Mouse (Mus musculus): ENCODE results near the gene Scn8a.

Gene Scn8a

DNA sequence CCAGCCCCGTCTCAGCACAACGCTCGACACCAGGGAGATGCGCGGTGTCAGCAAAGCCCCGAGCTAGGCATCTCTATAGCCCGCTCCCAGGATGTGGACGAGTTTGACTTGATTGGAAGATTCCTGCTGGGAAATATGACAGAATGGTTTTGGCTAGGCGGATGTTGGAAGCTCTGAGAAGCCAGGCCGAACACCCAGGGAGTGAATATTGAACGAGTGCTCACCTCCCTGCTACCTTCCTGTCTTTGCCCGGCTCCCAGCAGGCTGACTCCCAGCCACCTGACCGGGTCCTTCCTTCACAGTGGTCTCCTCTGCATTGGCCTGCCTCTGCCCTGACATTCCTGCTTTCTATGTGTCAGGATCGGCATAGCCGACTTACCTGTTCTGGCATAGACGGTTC lies 85.1 kb downstream of the Scn8a start:
- no peak for DNase-seq (ENCODE audit: low spot score)

GRCm38 (mm10) chr15:100960958-100961357 lies 91.3 kb downstream of the Scn8a start:
- DNase-seq (ENCODE audit: low spot score), result no peak

- DNase-seq (ENCODE audit: low spot score), result no peak
Measured at GRCm38 (mm10) chr15:100961561-100961960, 91.9 kb downstream of the Scn8a start.

- no peak for DNase-seq (ENCODE audit: low spot score)
Measured at GRCm38 (mm10) chr15:100971443-100971842, 101.8 kb downstream of the Scn8a start.

DNA sequence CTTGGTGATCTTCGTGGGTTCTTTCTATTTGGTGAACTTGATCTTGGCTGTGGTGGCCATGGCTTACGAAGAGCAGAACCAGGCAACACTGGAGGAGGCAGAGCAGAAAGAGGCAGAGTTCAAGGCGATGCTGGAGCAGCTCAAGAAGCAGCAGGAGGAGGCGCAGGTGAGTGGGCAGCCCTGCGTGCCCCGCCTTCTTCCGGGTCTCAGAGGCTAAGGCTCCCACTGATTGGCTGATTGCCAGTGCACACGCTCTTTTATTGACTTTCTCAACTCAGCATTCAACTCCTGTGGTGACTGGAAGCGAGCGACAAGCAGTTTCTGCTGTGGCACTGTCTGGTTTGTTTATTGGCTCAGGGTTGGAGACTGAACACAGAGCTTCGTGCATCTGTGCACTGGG lies 103.1 kb downstream of the Scn8a start:
- DNase-seq (ENCODE audit: low spot score), result peak; percentile 65

DNA sequence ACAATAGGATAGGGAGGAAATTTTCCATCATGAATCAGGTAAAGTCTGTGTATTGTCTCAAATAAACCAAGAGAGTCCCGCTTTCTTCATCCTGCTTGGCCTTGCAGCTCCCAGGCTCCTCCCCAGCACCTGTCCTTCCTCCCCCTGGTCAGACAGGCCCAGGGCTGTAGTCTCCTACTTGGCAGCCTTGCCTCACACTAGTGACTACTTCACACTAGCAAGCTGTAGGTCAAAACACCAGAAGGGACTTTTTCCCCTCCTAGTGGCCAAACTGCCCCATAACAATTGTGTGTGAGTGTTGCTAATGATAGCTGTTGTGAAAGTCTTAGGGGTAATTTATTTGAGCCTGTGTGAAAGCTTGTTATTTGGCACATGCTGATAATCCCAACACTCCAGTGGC lies 105.0 kb downstream of the Scn8a start:
- peak; percentile 23 for DNase-seq (ENCODE audit: low spot score)

GRCm38 (mm10) chr15:100983427-100984153 lies 113.9 kb downstream of the Scn8a start:
- DNase-seq (ENCODE audit: low spot score), result peak; percentile 33

DNA sequence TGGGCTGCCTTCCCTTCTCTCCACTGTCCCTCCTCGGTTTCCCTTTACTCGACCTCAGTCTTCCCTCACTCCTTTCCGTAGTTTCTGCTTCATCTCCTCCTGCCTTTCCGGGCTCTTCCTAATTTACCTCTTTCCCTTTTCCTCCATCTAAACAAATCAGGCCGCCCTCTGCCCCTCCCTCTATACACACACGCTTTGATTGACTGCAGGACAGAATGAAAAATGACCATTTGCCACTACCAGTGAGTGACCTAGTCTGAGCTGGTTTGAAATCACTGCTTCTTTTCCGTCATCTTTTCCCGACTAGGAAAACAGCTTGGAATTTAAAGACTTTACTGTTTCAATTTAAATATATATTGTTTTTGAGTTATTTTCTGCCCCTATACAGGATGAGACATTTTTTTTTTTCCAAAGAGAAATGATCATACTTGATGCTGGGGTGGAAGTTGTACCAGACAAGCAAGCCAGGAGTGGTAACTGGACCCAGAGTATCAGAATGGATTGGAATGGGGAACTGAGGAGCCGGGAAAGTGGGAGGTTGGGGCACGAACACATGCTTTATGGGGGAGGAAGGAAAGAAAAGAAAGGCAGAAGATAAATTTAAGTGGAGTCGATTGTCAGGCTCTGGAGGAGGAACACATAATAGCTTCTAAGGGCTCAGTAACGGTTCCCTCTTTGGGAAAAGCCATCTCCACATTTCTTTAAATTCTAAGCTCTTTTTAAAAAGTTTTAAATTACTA lies 114.7 kb downstream of the Scn8a start:
- no peak for DNase-seq (ENCODE audit: low spot score)

DNA sequence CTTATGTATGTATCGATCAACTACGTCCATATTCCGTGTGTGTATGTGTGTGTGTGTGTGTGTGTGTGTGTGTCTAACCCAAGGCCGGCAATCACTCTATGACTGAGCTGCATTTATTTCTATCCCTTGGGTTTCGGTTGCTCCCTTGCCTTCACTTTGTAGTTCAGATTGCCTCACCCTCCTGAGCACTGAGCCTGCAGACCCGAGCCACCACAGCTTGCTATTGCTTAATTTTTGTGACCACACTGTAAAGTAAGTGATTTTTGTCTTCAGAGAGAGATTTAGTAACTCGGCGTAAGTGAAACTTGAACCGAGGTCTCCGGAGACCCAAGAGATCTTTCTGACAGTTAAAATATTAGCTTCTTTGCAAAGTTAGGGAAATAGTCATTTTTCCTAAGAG lies 116.8 kb downstream of the Scn8a start:
- DNase-seq (ENCODE audit: low spot score), result no peak

GRCm38 (mm10) chr15:100987031-100987430 lies 117.4 kb downstream of the Scn8a start:
- no peak for DNase-seq (ENCODE audit: low spot score)

DNA sequence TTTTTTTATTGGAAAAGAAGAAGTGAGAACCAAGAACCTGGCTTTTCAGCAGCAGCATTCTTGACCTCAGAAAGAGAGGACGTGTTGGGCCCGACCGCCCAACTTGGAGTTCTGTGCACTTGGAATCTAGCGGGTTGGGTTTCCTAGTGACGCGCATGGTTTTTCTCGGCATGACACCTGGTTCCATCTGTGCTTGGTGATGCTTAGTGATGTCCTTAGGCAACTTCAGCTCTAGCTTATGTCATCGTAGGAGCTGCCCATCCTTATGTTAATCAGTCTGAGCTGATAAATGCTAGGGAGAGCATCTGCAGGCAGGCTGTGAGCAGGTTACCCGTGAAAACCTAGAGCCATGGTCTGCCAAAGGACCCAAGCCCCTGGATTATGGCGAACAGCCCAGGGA lies 120.6 kb downstream of the Scn8a start:
- DNase-seq (ENCODE audit: low spot score), result no peak

DNA sequence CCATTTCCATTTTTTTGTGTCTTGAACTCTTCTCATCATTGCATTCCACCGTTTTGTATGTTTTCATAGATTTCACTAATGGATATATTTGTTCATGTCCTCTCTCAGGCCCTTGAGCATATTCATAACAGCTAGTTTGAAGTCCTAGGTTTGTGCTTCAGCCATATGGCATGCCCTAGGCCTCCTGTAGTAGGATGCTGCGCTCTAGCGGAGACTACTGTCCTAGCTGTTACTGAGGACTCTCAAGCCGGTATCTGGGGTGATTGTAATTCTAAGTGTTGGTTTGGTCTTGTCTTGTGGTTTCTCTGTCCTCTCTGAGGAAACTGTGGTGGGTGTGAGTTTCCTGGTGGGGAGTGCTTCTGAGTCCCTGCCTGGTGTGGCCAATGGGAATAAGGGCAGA lies 127.4 kb downstream of the Scn8a start:
- peak; percentile 49 for DNase-seq (ENCODE audit: low spot score)

DNA sequence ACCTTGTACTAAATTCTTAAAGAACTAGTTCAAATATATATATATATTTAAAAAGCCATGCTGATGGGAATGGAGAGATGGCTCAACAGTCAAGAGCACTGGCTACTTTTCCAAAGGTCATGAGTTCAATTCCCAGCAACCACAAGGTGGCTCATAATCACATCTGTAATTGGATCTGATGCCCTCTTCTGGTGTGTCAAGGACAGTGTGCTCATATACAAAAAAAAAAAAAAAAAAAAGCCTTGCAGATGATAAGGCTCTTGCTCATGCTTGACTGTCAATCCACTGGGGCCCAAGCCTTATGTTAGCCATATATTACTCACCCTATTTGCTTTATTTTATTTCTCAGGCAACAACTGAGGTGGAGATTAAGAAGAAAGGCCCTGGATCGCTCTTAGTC lies 132.0 kb downstream of the Scn8a start:
- DNase-seq (ENCODE audit: low spot score), result no peak

DNA sequence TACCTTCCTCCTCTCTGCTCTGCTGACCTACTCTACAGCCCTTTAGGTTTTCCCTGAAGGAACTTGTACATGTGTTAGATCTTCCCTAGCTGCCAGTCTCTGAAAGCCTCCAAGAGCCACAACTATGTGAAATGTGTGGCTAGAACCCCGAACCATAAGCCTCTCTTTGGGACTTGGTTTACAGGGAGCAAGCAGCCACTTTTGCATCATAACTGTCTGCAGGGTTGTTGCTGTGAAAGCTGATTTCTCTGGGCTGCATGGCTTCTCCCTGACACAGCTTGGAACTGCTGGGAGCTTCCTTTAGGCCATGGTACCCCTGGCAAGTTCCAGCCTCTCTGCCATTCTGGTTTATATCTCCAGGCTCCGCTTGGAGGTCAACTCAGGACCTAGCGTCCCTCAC lies 132.8 kb downstream of the Scn8a start:
- DNase-seq (ENCODE audit: low spot score), result no peak

GRCm38 (mm10) chr15:101004538-101004937 lies 134.9 kb downstream of the Scn8a start:
- no peak for DNase-seq (ENCODE audit: low spot score)

DNA sequence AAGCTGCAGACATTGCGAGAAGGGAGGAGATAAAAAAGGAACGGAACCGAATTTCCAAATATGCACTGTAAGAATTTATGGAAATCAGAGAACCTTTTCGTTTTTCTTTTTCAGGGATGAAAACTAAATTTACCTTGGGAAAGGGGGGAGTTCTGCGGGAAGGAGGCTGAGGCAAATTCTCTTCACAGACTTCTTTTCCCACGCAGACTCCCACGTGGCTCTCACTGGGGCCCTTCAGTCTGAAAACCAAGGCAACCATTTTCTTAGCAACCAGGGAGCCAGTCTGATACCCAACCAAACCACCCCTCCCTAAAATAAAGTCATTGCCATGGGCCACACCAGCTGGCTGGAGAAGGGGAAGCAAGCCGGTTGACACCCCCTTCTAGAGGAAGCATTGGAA lies 136.1 kb downstream of the Scn8a start:
- DNase-seq (ENCODE audit: low spot score), result no peak

GRCm38 (mm10) chr15:101006251-101007040 lies 136.8 kb downstream of the Scn8a start:
- peak; percentile 62 for DNase-seq (ENCODE audit: low spot score)

DNA sequence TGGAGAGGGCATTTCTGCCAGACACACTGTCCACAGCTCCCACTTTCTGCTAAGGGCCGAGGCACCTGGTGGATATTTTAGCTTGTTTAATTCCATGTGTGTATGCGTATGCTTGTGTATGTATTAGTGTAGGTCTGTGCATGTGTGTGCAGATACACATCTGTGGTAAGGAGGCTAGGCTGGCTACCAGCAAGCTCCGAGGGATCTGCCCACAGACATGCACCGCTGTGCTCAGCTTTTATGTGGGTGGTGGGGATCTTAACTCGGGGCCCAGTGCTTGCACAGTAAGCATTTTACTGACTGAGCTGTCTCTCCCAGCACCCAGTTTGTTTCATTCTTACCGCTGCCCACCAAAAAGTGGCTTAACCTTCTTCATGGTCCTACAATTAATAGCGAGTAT lies 137.6 kb downstream of the Scn8a start:
- no peak for DNase-seq (ENCODE audit: low spot score)

DNA sequence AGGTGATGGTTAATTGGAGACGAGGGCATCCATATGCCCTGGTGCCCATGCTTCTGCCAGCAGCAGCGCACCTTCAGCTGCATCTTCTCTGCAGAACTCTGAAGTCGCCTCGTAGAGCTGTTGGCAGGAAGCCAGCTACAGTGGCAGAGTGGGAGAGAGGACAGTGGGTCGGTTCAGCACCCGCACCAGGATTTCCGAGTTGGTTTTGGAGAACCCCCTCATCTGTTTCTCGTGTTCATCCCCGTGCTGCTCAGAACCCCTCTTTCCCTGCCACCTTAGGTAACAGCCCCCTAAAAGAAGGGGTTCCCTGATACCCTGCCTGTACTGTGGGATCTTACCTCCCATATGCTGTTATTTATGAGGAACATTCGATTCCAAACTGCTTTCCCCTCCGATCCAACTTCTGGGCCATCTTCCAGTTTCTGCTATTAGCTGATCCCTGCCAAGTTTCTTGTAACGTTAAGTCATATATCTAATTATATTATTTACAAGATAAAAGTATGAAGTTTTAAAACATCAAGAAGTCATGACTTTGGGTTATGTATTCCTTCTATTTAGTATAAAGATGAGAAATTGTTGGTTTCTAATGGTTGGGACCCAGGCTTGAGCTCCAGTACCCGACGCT lies 138.8 kb downstream of the Scn8a start:
- no peak for DNase-seq (ENCODE audit: low spot score)

GRCm38 (mm10) chr15:101011352-101011751 lies 141.7 kb downstream of the Scn8a start:
- DNase-seq (ENCODE audit: low spot score), result no peak

GRCm38 (mm10) chr15:101028960-101029359 lies 159.3 kb downstream of the Scn8a start:
- DNase-seq (ENCODE audit: low spot score), result no peak

GRCm38 (mm10) chr15:101039651-101040050 lies 170.0 kb downstream of the Scn8a start:
- no peak for DNase-seq (ENCODE audit: low spot score)
